Mouse (Mus musculus): ENCODE results near the gene Ccdc59. TPM values are rescaled to one million over a fixed set of nuclear protein-coding genes. Genes with fewer than 3 reads are reported as not detected.

Ccdc59 gene
- polyA plus RNA-seq (2015; fragmentation: Nextera tagmentation; extraction: Ambion mirVana) = 61.3 and 70.7 TPM in 2 replicates

- Histone ChIP-seq H3K27me3 (replicated peaks) (no peaks in the 10 kb centered on the region), H3K4me1 (replicated peaks) (peaks cover 3% of the 10 kb centered on the region; the same call in 1 of the 2 replicates), H3K36me3 (peaks cover 10% of the 10 kb centered on the region), H3K27ac (peak within 1 kb of the TSS; percentile 96), H3K4me3 (replicated peaks) (peak within 1 kb of the TSS; percentile 84), H3K9me3 (no peaks in the 10 kb centered on the region), H3K9ac (peak within 1 kb of the TSS; percentile 81), H3K4me2 (replicated peaks) (peak within 1 kb of the TSS; percentile 63)
- peak; percentile 99 for ATAC-seq
- under 1% methylated on average over 85 of the region's 90 CpGs for WGBS
These were observed at the start of gene Ccdc59, which contains the start of gene Mettl25 for GRCm38 (mm10) chr10:105840928-105841888. Gene Ccdc59 (plus strand): TSS chr10:105841067. Gene Mettl25 (minus strand): TSS chr10:105841380.

- peak; percentile 73 for ATAC-seq
- H3K27me3 ChIP-seq (replicated peaks) = no peaks in the 10 kb centered on the region
- no peaks in the 10 kb centered on the region for H3K9me3 ChIP-seq
- no peak overlapping the region for H3K4me3 ChIP-seq (replicated peaks)
- H3K27ac ChIP-seq = peak overlapping the region; percentile 22; the same call in 1 of the 2 replicates
- no peaks in the 10 kb centered on the region for H3K36me3 ChIP-seq
- no peak overlapping the region for H3K4me2 ChIP-seq (replicated peaks)
- no peak overlapping the region for H3K9ac ChIP-seq
- H3K4me1 ChIP-seq (replicated peaks) = no peaks in the 10 kb centered on the region
- WGBS = 42% methylated on average over 15 of the region's 15 CpGs
These were observed 46.9 kb upstream of the Ccdc59 start for GRCm38 (mm10) chr10:105793776-105794552.

- H3K9me3 ChIP-seq = no peaks in the 10 kb centered on the region
- WGBS = 56% methylated on average over 8 of the region's 8 CpGs
- H3K27me3 ChIP-seq (replicated peaks) = no peaks in the 10 kb centered on the region
- no peak overlapping the region for H3K9ac ChIP-seq
- peak; percentile 62 for ATAC-seq
- no peak overlapping the region for H3K4me2 ChIP-seq (replicated peaks)
- H3K4me3 ChIP-seq (replicated peaks) = no peak overlapping the region
- H3K4me1 ChIP-seq (replicated peaks) = no peaks in the 10 kb centered on the region
- H3K27ac ChIP-seq = no peak overlapping the region
- H3K36me3 ChIP-seq = no peaks in the 10 kb centered on the region
These were observed 43.5 kb upstream of the Ccdc59 start for GRCm38 (mm10) chr10:105797250-105797924.

GRCm38 (mm10) chr10:105801147-105801546, 39.7 kb upstream of the Ccdc59 start:
- WGBS = 46% methylated on average over 6 of the region's 6 CpGs
- no peaks in the 10 kb centered on the region for H3K27me3 ChIP-seq (replicated peaks)
- no peak overlapping the region for H3K9ac ChIP-seq
- no peaks in the 10 kb centered on the region for H3K36me3 ChIP-seq
- no peaks in the 10 kb centered on the region for H3K4me1 ChIP-seq (replicated peaks)
- H3K4me2 ChIP-seq (replicated peaks) = no peak overlapping the region
- no peak for ATAC-seq
- H3K27ac ChIP-seq = no peak overlapping the region
- H3K9me3 ChIP-seq = no peaks in the 10 kb centered on the region
- H3K4me3 ChIP-seq (replicated peaks) = no peak overlapping the region

GRCm38 (mm10) chr10:105802132-105802531, 38.7 kb upstream of the Ccdc59 start:
- Histone ChIP-seq H3K36me3 (no peaks in the 10 kb centered on the region), H3K4me2 (replicated peaks) (no peak overlapping the region), H3K4me1 (replicated peaks) (no peaks in the 10 kb centered on the region), H3K27ac (no peak overlapping the region), H3K9ac (no peak overlapping the region), H3K4me3 (replicated peaks) (no peak overlapping the region), H3K9me3 (no peaks in the 10 kb centered on the region), H3K27me3 (replicated peaks) (no peaks in the 10 kb centered on the region)
- no peak for ATAC-seq
- 90% methylated on average over 6 of the region's 6 CpGs for WGBS

GRCm38 (mm10) chr10:105803461-105803860, 37.4 kb upstream of the Ccdc59 start:
- H3K4me3 ChIP-seq (replicated peaks) = no peak overlapping the region

DNA sequence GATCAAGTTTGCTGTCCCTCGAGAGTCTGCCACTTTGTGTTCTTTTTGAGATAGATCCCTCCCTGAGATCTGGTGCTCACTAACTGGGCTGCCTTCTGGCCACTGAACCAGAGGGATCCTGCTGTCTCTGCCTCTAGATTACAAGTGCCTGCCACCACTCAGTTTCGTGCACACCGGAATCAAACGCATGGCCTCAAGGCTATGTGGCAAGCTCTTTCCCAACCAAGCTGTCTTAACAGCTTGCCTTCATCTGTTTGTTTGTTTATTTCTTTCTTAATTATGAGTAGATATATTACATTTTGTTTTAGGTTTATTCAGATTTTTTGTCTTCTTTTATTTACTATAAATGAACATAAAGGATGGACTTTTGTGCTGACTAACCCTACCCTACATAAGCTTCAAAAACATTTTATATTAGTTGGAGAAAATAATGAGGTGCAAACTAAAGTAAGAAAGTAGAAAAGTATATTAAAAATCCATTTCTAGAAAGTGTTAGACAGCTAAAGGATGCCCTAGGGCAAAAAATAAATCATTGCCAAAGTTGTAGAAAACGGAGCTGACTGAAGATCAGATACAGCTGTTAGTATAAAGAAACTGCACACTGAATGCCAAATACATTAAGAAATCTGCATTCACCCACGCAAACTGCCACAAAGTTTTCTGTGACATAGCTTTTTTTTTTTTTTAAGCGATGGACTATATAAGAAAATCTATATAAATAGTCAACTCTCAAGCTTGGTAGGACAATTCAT, 34.4 kb upstream of the Ccdc59 start:
- H3K27ac ChIP-seq = no peak overlapping the region
- no peaks in the 10 kb centered on the region for H3K27me3 ChIP-seq (replicated peaks)
- no peak for ATAC-seq
- H3K36me3 ChIP-seq = no peaks in the 10 kb centered on the region
- H3K9ac ChIP-seq = no peak overlapping the region
- H3K4me3 ChIP-seq (replicated peaks) = no peak overlapping the region
- H3K4me1 ChIP-seq (replicated peaks) = no peaks in the 10 kb centered on the region
- H3K4me2 ChIP-seq (replicated peaks) = no peak overlapping the region
- H3K9me3 ChIP-seq = no peaks in the 10 kb centered on the region
- 69% methylated on average over 7 of the region's 7 CpGs for WGBS

More at GRCm38 (mm10) chr10:105803461-105803860, 37.4 kb upstream of the Ccdc59 start:
- WGBS = 91% methylated on average over 2 of the region's 2 CpGs
- H3K36me3 ChIP-seq = no peaks in the 10 kb centered on the region
- H3K9me3 ChIP-seq = no peaks in the 10 kb centered on the region
- H3K9ac ChIP-seq = no peak overlapping the region
- H3K4me2 ChIP-seq (replicated peaks) = no peak overlapping the region
- no peaks in the 10 kb centered on the region for H3K4me1 ChIP-seq (replicated peaks)
- no peak overlapping the region for H3K27ac ChIP-seq
- ATAC-seq = no peak
- H3K27me3 ChIP-seq (replicated peaks) = no peaks in the 10 kb centered on the region

- Histone ChIP-seq H3K4me3 (replicated peaks) (no peak overlapping the region), H3K4me1 (replicated peaks) (no peaks in the 10 kb centered on the region), H3K4me2 (replicated peaks) (no peak overlapping the region), H3K36me3 (no peaks in the 10 kb centered on the region), H3K27ac (no peak overlapping the region), H3K9me3 (no peaks in the 10 kb centered on the region), H3K9ac (no peak overlapping the region), H3K27me3 (replicated peaks) (no peaks in the 10 kb centered on the region)
- peak; percentile 53; the same call in 1 of the 2 replicates for ATAC-seq
- 65% methylated on average over 10 of the region's 10 CpGs for WGBS
These were observed 6.1 kb upstream of the Ccdc59 start for GRCm38 (mm10) chr10:105834627-105835228.

DNA sequence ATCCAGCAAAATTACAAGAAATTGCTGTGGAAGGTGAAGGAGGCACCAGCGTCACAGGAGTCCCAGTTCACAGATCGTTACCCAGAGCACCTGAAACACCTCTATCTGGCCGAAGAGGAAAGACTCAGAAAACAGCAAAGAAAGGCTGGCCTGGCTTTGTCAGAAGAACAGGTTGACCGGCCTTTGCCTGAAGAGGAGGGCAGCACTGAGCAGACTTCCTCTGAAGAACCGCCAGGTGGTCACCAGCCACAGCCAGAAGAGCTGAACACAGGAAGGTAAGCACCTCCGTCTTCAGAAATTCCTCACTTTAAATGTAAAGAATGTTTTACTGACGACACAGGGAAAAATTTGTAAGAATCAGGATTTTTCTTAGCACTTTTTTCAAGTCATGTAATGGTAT, 1.7 kb downstream of the Ccdc59 start:
- Histone ChIP-seq H3K36me3 (peaks cover 10% of the 10 kb centered on the region), H3K4me2 (replicated peaks) (peak overlapping the region; percentile 63), H3K4me1 (replicated peaks) (peaks cover 3% of the 10 kb centered on the region; the same call in 1 of the 2 replicates), H3K4me3 (replicated peaks) (no peak overlapping the region), H3K9me3 (no peaks in the 10 kb centered on the region), H3K27me3 (replicated peaks) (no peaks in the 10 kb centered on the region), H3K27ac (no peak overlapping the region), H3K9ac (no peak overlapping the region)
- no peak for ATAC-seq
- 82% methylated on average over 7 of the region's 7 CpGs for WGBS

- no peak overlapping the region for H3K4me3 ChIP-seq (replicated peaks)
- no peak overlapping the region for H3K4me2 ChIP-seq (replicated peaks)
- ATAC-seq = no peak
- no peak overlapping the region for H3K27ac ChIP-seq
- peaks cover 6% of the 10 kb centered on the region for H3K36me3 ChIP-seq
- no peaks in the 10 kb centered on the region for H3K9me3 ChIP-seq
- no peaks in the 10 kb centered on the region for H3K27me3 ChIP-seq (replicated peaks)
- H3K9ac ChIP-seq = no peak overlapping the region
- 81% methylated on average over 5 of the region's 5 CpGs for WGBS
- no peaks in the 10 kb centered on the region for H3K4me1 ChIP-seq (replicated peaks)
These were observed 9.4 kb downstream of the Ccdc59 start for GRCm38 (mm10) chr10:105850286-105850685.

GRCm38 (mm10) chr10:105851136-105851535, 10.3 kb downstream of the Ccdc59 start:
- Histone ChIP-seq H3K27ac (no peak overlapping the region), H3K27me3 (replicated peaks) (no peaks in the 10 kb centered on the region), H3K9me3 (no peaks in the 10 kb centered on the region), H3K4me3 (replicated peaks) (no peak overlapping the region), H3K4me2 (replicated peaks) (no peak overlapping the region), H3K9ac (no peak overlapping the region), H3K4me1 (replicated peaks) (no peaks in the 10 kb centered on the region), H3K36me3 (peaks cover 6% of the 10 kb centered on the region; the same call in 1 of the 2 replicates)
- 85% methylated on average over 4 of the region's 4 CpGs for WGBS
- ATAC-seq = no peak

Measured in intestine, embryonic 15.5 days (tissue).